Mouse (Mus musculus) kidney, embryonic 14.5 days (tissue): ENCODE measurements around the gene Mtcp1. TPM values are rescaled to one million over a fixed set of nuclear protein-coding genes. Genes with fewer than 3 reads are reported as not detected.

Experiments used
- ATAC-seq: fragments of 200-750 bp; cut with Nextera tagmentation; 2 replicates; pipeline ENCODE4 v1.8.0; 2017; ENCODE audit warnings: moderate number of reproducible peaks, mild to moderate bottlenecking, moderate TSS enrichment, moderate library complexity; ENCODE audit not compliant: low FRiP score, low TSS enrichment
- H3K27ac ChIP-seq: fragments of 300-500 bp; sonication (generic); 2 replicates; pipeline ENCODE4 v1.5.1; 2014; ENCODE audit warnings: low read depth, mild to moderate bottlenecking, low read length, moderate library complexity, mixed read lengths
- H3K27me3 ChIP-seq: fragments of 300-500 bp; sonication (generic); 2 replicates; pipeline ENCODE4 v1.6.1; 2014; ENCODE audit warnings: mild to moderate bottlenecking, low read length; ENCODE audit not compliant: control insufficient read depth, insufficient read depth
- H3K36me3 ChIP-seq: fragments of 300-500 bp; sonication (generic); 2 replicates; pipeline ENCODE4 v1.6.1; 2014; ENCODE audit warnings: low read length, mixed read lengths; ENCODE audit not compliant: control insufficient read depth, insufficient read depth
- H3K4me1 ChIP-seq: fragments of 300-500 bp; sonication (generic); 2 replicates; pipeline ENCODE4 v1.6.1; 2014; ENCODE audit warnings: low read length, mixed read lengths; ENCODE audit not compliant: control insufficient read depth, insufficient read depth
- H3K4me2 ChIP-seq: fragments of 300-500 bp; sonication (generic); replicated peaks from 2 replicates; pipeline ENCODE4 v1.6.1; 2014; ENCODE audit warnings: low read depth, mild to moderate bottlenecking, low read length
- H3K4me3 ChIP-seq: fragments of 300-500 bp; sonication (generic); 2 replicates; pipeline ENCODE4 v1.5.1; 2014; ENCODE audit warnings: mild to moderate bottlenecking, low read length
- H3K9ac ChIP-seq: fragments of 300-500 bp; sonication (generic); 2 replicates; pipeline ENCODE4 v1.6.1; 2014; ENCODE audit warnings: low read depth, mild to moderate bottlenecking, low read length, moderate library complexity
- H3K9me3 ChIP-seq: fragments of 300-500 bp; sonication (generic); 2 replicates; pipeline ENCODE4 v1.6.1; 2016; ENCODE audit warnings: low read length; ENCODE audit not compliant: control insufficient read depth
- WGBS: fragments of 180-500 bp; shearing (Covaris S2); extraction: QIAGEN DNeasy Blood & Tissue Kit; methylation state at CpG from one replicate; pipeline ENCODE4 v1.1.7; 2014; 5-methylcytosine and 5-hydroxymethylcytosine counted together
- polyA plus RNA-seq: library from polyadenylated mRNA; unstranded; fragments of >200 nt; fragmentation: Nextera tagmentation; extraction: Ambion mirVana; gene quantifications from 2 replicates; pipeline ENCODE4 v1.2.1, GENCODE M21; 2014

Gene Mtcp1
- polyA plus RNA-seq, 1 experiment from 2014 or later: 11.6 TPM

DNA sequence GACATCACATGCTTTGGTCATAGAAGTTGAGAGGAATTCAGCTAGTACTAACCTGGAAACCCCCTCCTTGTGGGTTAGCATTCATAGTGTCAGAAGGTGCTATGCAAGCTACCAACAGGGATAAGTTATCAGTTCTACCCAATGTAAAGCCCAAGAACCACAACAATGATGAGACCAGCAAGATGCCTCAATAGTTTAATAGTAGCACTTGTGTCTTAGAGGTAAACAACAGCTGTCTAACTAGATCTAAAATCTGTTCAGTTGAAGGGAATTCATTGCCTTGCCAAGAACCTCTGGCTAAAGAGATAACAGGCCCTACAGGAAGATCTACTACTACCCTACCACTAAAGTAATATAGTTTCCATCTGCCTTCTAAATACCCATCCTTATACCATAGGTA lies 39.6 kb downstream of the Mtcp1 start:
- no peak overlapping the region for H3K4me3 ChIP-seq
- H3K9ac ChIP-seq: no peak overlapping the region
- no peaks in the 10 kb centered on the region for H3K27me3 ChIP-seq
- H3K27ac ChIP-seq: no peak overlapping the region
- H3K4me1 ChIP-seq: no peaks in the 10 kb centered on the region
- ATAC-seq: no peak
- no peaks in the 10 kb centered on the region for H3K9me3 ChIP-seq
- no peaks in the 10 kb centered on the region for H3K36me3 ChIP-seq
- no peak overlapping the region for H3K4me2 ChIP-seq

- no peak for ATAC-seq
- Histone ChIP-seq H3K9ac (no peak overlapping the region), H3K4me3 (no peak overlapping the region), H3K36me3 (no peaks in the 10 kb centered on the region), H3K9me3 (no peaks in the 10 kb centered on the region), H3K27ac (no peak overlapping the region), H3K4me1 (no peaks in the 10 kb centered on the region), H3K4me2 (no peak overlapping the region), H3K27me3 (no peaks in the 10 kb centered on the region)
- 53% methylated on average over 2 of the region's 2 CpGs for WGBS
These were observed 43.5 kb downstream of the Mtcp1 start for GRCm38 (mm10) chrX:75372666-75373425.

GRCm38 (mm10) chrX:75370197-75370596 lies 46.2 kb downstream of the Mtcp1 start:
- no peak overlapping the region for H3K9ac ChIP-seq
- H3K9me3 ChIP-seq: no peaks in the 10 kb centered on the region
- H3K27ac ChIP-seq: no peak overlapping the region
- no peak for ATAC-seq
- no peak overlapping the region for H3K4me2 ChIP-seq
- H3K4me3 ChIP-seq: no peak overlapping the region
- no peaks in the 10 kb centered on the region for H3K4me1 ChIP-seq
- H3K36me3 ChIP-seq: no peaks in the 10 kb centered on the region
- no peaks in the 10 kb centered on the region for H3K27me3 ChIP-seq

Other genes with a start within 250 kb of the Mtcp1 start
- 69.5 and 79.5 TPM in 2 replicates for gene Fundc2, start 34.2 kb downstream of the Mtcp1 start, polyA plus RNA-seq
- gene F8, start 34.0 kb downstream of the Mtcp1 start, polyA plus RNA-seq: 4.4 and 4.7 TPM in 2 replicates
- gene Cmc4, start within 50 bp of the Mtcp1 start, polyA plus RNA-seq: 21.0 and 27.9 TPM in 2 replicates
- 68.0 and 82.9 TPM in 2 replicates for gene Brcc3, start within 50 bp of the Mtcp1 start, polyA plus RNA-seq
- 186 and 196 TPM in 2 replicates for gene Vbp1, start 97.7 kb upstream of the Mtcp1 start, polyA plus RNA-seq
- 2.1 and 2.2 TPM in 2 replicates for gene Rab39b, start 161.6 kb upstream of the Mtcp1 start, polyA plus RNA-seq